Mouse (Mus musculus): ENCODE measurements around the gene Tmem131l.

DNA sequence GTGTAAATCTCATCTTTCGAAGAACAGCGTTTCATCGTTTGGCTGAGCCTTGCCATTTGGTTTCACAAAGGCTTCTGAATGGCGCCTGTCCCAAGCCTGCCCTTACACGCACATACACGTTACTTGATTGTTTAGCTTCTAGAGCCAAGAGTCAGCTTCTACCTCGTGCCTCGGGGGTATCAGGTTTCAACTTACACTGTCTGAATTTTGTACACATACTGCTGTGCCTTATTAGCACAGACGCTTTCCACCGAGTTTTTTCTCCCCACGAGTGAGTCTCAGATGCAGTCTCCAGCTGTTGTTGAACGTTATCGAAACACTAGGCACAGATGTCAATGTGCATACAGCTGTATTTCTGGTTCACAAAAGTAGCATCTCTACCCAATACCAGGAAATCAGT is 19.3 kb upstream of the Tmem131l start:
- TF ChIP-seq POLR2A (IDR thresholded peaks at IDR 0.05; ENCODE audit: low read depth, low read length) (no peak), CTCF (IDR thresholded peaks at IDR 0.05; ENCODE audit: extremely low read depth, insufficient read length, insufficient replicate concordance, low read depth, low read length) (no peak)
